Mouse (Mus musculus): ENCODE measurements around the gene Hist1h3e. TPM values are rescaled to one million over a fixed set of nuclear protein-coding genes. Genes with fewer than 3 reads are reported as not detected.
A peak's percentile ranks its signal among the peaks of the same experiment; 100 is the strongest.
"Not testable (repeated sequence)": the region's sequence is repeated elsewhere in the genome, so short reads cannot be mapped to it uniquely, and the experiment has no call there.

Hist1h3e gene
- total RNA-seq (2021) (10 to 100 TPM; 41.4 to 51.2 TPM), polyA plus RNA-seq (2012; rRNA removed) (12.8 and 14.0 TPM in 2 replicates)
- long read RNA-seq, partial matches to known transcripts = 0 of 2 reads
- long read RNA-seq, other reads (novel, unspliced or antisense) = 0 of 2 reads

GRCm38 (mm10) chr13:23561883-23562659, at the start of gene Hist1h3e:
Gene Hist1h3e (minus strand): TSS chr13:23562369.
- DNase-seq = peak; percentile 94

DNA sequence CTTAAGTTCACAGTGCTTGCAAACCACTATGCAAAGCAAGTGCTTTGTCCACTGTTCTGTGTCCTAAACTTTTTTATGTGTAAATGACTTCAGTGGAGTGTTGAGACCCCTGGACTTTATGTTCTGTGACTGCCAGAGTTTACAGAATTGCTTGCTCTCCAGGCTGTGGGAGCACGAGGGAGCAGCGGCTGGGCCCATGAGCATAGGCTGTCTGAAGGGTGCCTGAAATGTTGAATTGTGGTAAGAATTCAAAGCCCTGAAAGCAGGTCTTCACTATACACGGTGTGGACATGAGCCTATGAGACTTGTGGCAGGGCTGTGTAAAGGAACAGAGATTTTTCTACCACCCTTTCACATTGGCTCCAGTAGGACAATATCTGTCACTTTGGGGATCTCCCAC, 49.5 kb upstream of the Hist1h3e start:
- DNase-seq = no peak

DNA sequence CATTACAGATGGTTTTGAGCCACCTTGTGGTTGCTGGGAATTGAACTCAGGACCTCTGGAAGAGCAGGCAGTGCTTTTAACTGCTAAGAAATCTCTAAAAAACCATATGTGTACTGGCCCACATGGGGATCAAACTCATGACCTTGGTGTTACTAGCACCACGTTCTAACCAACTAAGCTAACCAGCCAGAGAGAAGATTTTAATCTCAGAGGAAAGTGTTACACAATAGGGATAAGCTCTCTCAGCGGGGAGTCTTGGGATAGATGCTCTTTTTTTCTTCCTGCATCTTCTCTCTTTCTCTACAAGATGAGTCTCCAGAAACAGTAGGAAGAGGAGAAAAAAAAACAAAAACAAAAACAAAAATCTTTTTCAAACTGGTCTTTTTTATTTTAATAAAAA, 48.2 kb upstream of the Hist1h3e start:
- no peak for DNase-seq

- no peak for DNase-seq
These were observed 47.7 kb upstream of the Hist1h3e start for GRCm38 (mm10) chr13:23609844-23610243.

DNA sequence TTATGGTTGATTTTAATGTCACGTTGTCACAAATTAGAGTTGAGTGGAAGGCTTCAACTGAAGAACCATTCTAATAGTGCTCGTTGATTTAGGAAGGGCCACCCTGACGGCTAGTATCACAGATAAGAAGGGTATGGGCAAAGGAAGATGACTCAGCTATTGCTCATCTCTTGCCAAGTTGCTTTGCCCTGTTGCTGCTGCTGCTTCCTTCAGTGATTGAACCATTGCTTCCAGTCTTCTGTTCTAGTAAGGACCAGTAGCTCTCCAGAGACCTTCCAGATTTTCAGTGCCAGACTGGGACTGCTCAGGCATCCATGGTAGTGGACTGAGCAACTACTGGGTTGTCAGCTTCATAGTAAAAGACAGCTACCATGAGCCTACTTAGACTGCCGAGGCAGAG, 47.0 kb upstream of the Hist1h3e start:
- DNase-seq = no peak

- DNase-seq = no peak
These were observed 42.9 kb upstream of the Hist1h3e start for GRCm38 (mm10) chr13:23605052-23605451.

DNA sequence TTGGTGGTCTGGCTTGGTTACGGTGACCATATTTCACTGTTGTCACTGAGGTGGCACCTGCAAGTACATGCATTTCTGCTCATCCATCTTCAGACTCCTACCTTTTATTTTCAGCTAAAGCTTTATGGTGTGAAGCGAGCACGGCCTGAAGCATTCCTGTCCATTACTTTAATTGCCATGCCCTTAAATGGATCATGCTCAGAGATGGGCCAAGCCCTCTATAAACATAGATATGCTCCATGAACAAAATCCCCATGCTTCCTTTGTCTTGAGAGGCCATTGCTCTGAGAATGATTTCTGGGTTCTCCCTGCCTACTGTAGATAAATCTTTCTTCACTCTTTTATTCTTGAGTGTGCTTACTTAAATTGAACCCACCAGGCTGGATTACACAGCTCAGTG, 42.3 kb upstream of the Hist1h3e start:
- DNase-seq = no peak

DNA sequence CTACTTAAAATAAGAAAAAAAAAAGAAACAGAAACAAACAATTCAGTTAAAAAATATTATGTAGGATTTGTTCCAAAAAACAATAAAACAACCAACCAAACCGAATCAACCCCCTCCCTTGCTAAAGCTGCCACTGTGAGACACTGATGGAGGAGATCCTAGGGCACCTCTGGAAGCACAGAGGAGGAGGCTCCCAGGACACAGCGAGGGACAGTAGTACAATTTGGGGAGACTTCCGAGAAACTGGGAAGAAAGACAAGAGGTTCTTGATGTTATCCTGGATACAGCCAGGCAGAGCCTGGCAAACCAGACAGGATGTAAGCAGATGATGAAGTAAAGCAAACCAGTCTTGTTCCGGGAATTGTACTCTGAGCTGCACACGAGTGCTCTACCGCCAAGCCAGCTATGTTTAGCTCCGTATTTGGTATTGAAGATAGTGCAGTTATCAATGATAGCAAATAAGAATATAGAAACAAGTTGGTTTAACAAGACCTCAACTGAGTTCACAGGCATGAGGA, 41.1 kb upstream of the Hist1h3e start:
- no peak for DNase-seq

DNA sequence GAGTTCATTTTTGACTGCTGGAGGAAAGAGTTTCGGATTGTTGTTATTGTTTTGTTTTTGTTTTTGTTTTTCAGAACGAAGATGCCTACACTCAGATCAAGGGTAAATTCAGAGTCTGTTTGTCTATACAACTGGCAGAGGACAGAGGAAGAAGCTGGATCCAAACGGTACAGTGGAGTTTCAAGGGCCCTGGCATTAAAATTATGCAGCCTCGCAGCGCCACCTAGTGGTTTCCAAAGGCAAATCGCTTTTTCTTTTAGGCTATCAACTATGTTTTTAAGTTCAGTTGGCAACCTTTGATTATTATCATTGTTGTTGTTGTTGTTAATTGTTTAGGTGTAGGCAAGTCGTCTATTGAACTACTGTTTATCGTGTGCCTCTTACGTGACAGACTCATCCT, 35.8 kb upstream of the Hist1h3e start:
- peak; percentile 77 for DNase-seq

- no peak for DNase-seq
These were observed 33.6 kb upstream of the Hist1h3e start for GRCm38 (mm10) chr13:23595622-23596372.

DNA sequence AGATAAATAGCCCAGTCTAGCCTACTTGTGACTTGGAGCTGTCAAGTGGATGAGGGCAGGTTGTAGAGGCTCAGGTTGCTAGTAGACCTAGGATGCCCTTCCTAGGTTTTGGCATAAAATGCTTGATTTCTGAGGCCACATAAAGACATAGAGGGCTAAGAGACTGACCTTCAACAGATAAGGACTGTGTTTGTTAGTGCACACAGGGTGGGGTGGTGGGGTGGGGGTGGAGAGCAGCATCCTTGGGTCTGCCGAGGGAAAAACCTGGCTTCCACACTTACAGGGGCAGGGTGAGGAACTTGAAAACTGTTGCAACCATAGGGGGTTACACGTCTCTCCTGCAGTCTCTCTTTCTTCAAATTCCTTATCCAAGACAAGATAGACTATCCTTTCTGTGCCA, 33.0 kb upstream of the Hist1h3e start:
- no peak for DNase-seq

DNA sequence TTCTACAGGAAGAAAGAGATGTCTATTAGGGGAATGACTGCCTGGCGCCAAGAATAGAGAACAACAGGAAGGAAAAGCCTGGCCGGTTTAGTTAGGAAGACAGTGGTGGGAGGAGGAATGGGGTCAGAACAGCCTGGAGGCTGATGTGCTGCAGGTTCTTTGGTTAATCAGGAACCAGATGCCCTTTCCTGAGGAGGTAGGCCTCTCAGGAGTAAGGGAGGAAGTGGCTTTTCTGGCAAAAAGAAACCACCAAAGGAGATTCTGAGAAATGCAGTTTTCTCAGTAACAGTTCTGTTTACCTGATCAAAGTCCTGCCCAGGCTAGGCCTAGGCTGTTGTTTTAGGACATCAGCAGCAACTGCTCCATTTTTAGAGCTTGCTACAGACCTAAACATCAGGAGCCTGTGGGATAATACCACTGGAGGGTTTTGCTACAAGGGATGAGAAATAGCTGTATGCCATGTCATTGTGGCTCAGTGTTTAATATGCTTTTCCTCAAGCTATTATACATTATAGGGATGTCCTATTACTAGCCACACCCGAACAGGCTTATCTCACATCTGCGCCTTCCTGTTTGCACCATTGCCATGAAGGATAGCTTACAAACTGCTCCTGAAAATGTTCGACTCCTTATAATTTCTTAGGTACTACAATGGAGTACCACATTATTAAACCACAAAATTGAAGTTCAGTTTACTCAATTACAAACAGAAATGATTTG, 31.0 kb upstream of the Hist1h3e start:
- DNase-seq = no peak

DNA sequence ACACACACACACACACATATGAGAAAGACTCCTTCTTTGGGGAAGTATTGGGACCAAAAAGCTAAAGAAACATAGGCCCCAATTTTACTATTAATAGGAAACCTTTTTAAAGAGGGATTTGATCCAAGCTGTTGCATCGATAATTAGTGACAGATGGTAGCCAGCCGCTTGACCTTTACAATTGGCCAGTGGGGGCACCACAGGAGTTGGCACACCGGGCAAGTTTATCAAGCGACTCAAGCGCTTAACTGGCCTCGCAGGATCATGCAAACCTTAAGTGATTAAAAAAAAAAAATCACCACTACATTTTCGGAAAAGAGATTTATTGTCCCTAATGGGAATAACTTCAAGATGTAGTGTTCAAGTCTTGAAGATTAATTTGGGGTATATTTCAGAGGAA, 30.4 kb upstream of the Hist1h3e start:
- no peak for DNase-seq

GRCm38 (mm10) chr13:23591886-23592285, 29.7 kb upstream of the Hist1h3e start:
- DNase-seq = not testable (repeated sequence)

DNA sequence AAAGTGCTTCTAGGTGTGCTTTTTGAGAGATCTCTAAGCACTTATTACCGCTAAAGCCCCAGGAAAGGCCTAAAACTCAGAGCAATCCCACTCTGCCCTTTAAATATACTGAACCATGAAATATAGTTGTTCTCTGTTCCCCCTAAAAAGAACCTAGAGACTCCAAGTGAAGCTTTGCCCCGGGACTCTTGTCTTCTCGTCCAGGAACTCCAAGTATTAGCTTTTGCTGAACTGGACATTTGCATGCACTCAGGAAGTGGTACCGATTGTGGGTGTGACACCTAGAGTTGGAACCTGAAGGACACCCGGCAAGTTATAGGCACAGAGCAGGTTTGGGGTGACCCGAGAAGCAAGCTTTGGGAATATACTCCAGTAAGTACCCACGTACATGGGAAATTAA, 29.0 kb upstream of the Hist1h3e start:
- no peak for DNase-seq

- no peak for DNase-seq
These were observed 24.7 kb upstream of the Hist1h3e start for GRCm38 (mm10) chr13:23586940-23587225.

DNA sequence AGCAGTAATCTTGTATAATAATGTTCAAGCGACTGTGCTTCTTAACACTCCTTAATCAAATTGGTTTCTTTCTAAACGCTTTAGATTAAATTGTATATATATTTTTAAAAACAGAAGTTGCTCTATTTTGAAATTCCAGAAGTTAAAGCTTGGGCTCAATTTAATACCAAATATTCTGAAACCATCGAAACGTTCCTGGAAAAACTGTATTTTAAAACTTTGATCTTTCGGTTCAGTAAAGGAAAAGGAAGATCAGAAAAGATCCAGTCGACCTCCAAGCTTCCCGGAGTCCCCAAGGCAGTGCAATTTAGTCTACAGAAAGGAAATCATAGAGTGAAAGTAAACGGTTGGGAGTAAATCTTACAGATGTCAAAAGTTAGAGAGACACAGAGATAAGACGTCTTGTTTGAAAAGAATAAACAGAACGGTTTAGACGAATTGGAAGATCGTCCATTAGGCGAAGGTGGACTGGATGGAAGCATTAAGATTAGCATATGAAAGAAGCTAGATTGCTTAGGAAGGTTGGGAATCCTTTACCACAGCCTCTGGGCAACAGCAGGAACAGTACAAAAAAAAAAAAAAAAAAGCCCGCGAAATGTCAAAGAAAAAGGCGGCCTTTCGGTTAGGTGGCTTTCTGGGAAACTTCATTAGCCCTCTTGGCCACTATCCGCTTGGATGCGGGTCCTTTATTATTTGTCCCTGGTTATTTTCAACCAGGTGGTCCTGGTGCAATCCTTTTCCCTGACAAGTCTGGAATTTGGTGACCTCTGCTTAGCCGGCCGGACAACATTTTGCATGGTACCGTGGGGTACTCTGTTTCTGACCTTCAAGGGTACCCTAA, 24.1 kb upstream of the Hist1h3e start:
- no peak for DNase-seq

- peak; percentile 84 for DNase-seq
These were observed 23.4 kb upstream of the Hist1h3e start for GRCm38 (mm10) chr13:23585442-23586098.

GRCm38 (mm10) chr13:23585029-23585441, 22.9 kb upstream of the Hist1h3e start:
- peak; percentile 79 for DNase-seq

DNA sequence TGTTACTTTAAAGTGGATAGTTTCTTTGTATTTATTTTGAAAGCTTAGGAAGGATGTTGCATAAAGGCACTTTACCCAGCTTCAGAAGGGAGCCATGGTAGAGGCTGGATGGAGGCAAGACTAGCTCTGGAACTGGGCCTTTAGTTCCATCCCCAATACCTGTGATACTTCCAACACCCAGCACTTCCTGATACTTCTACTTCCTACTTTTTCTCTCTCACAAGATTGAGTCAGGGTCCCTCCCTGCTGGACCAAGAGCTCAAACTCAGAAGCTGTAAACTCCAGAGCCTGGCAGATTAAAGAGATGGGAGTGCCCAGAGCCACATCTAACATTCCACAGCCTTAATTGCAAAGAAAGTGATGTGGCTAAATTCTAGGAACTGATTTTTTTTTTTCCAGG, 22.2 kb upstream of the Hist1h3e start:
- DNase-seq = no peak

Data from adrenal gland, adult 2 months (tissue).